Mouse (Mus musculus) CH12.LX (cell line): Measurements from ENCODE around the gene Mad1l1. TPM values are rescaled to one million over a fixed set of nuclear protein-coding genes. Genes with fewer than 3 reads are reported as not detected.

Experiments
- DNase-seq: peaks from one replicate; pipeline ENCODE4 v3.0.0-alpha.2; 2013; ENCODE audit errors: extremely low read depth
- H3K27ac ChIP-seq: 2 replicates; pipeline ENCODE4 v1.5.1; 2012; ENCODE audit warnings: low read depth, mild to moderate bottlenecking, control low read depth, moderate library complexity; ENCODE audit not compliant: insufficient read depth
- H3K27me3 ChIP-seq: replicated peaks from 2 replicates; pipeline ENCODE3; 2012; ENCODE audit warnings: inconsistent platforms
- H3K36me3 ChIP-seq, 2 experiments: replicated peaks in 1 of 2; 2 replicates each; pipeline versions ENCODE3 to v1.6.1; 2012; ENCODE audit warnings: inconsistent platforms in 1 of 2, low read length in 1 of 2, mild to moderate bottlenecking in 1 of 2, mixed read lengths in 1 of 2, moderate library complexity in 1 of 2; ENCODE audit not compliant: control insufficient read depth in 1 of 2, insufficient read depth in 1 of 2
- H3K4me1 ChIP-seq, 2 experiments: 2 replicates each; pipeline ENCODE4 v1.6.1; 2012; ENCODE audit warnings: inconsistent platforms in 1 of 2, moderate library complexity in 1 of 2; ENCODE audit not compliant: insufficient read depth in 2 of 2, control insufficient read depth in 1 of 2
- H3K4me2 ChIP-seq: 2 replicates; pipeline ENCODE4 v1.6.1; 2012; ENCODE audit warnings: low read depth, mild to moderate bottlenecking, control low read depth; ENCODE audit not compliant: poor library complexity, insufficient read depth, severe bottlenecking
- H3K4me3 ChIP-seq, 3 experiments: fragments of 150-350 bp in 1 of 3; sonication (generic) in 1 of 3; replicated peaks in 1 of 3; 2 replicates each; pipeline versions ENCODE3 to v1.5.1; 2011 to 2012; ENCODE audit warnings: low read depth in 2 of 3, low read length in 2 of 3, mild to moderate bottlenecking in 2 of 3, moderate library complexity in 2 of 3, control low read depth in 1 of 3, improper control_type of control experiment in 1 of 3, inconsistent platforms in 1 of 3, mixed read lengths in 1 of 3; ENCODE audit not compliant: poor library complexity in 1 of 3
- H3K79me2 ChIP-seq: replicated peaks from 2 replicates; pipeline ENCODE4 v1.6.1; 2012; ENCODE audit warnings: mild to moderate bottlenecking, moderate library complexity; ENCODE audit not compliant: control insufficient read depth, poor library complexity, insufficient read depth, severe bottlenecking; ENCODE audit errors: extremely low read depth
- H3K9ac ChIP-seq: 2 replicates; pipeline ENCODE4 v1.6.1; 2012; ENCODE audit warnings: low read depth, mild to moderate bottlenecking, control low read depth, moderate library complexity; ENCODE audit not compliant: insufficient read depth
- H3K9me3 ChIP-seq: replicated peaks from 2 replicates; pipeline ENCODE3; 2012; ENCODE audit warnings: low read length, inconsistent platforms, mixed read lengths
- CHD1 ChIP-seq: IDR thresholded peaks from 2 replicates; pipeline ENCODE4 v1.6.1; 2012; ENCODE audit warnings: low read depth, low read length, improper control_type of control experiment, inconsistent platforms
- CTCF ChIP-seq, 2 experiments: IDR thresholded peaks in 1 of 2; conservative IDR thresholded peaks in 1 of 2; 2 replicates each; pipeline ENCODE4 v1.5.1; 2011 to 2012; ENCODE audit warnings: low read depth in 2 of 2, low read length in 2 of 2, improper control_type of control experiment in 1 of 2, inconsistent platforms in 1 of 2, mild to moderate bottlenecking in 1 of 2, moderate library complexity in 1 of 2
- E2F4 ChIP-seq: IDR thresholded peaks from 2 replicates; pipeline ENCODE4 v1.6.1; 2011; ENCODE audit warnings: low read depth, low read length, improper control_type of control experiment; ENCODE audit not compliant: insufficient replicate concordance
- ETS1 ChIP-seq: conservative IDR thresholded peaks from 2 replicates; pipeline ENCODE4 v1.6.1; 2012; ENCODE audit warnings: low read depth, mild to moderate bottlenecking, inconsistent platforms, low read length, improper control_type of control experiment, moderate library complexity
- GABPA ChIP-seq: IDR thresholded peaks from 2 replicates; pipeline ENCODE4 v1.6.1; 2012; ENCODE audit warnings: low read depth, low read length, improper control_type of control experiment, inconsistent platforms; ENCODE audit not compliant: insufficient replicate concordance
- HCFC1 ChIP-seq: IDR thresholded peaks from 2 replicates; pipeline ENCODE4 v1.6.1; 2012; ENCODE audit warnings: low read depth, mild to moderate bottlenecking, inconsistent platforms, low read length, improper control_type of control experiment
- KAT2A ChIP-seq: IDR thresholded peaks from 2 replicates; pipeline ENCODE4 v1.6.1; 2012; ENCODE audit warnings: low read length, improper control_type of control experiment, inconsistent platforms; ENCODE audit not compliant: insufficient replicate concordance
- MXI1 ChIP-seq: IDR thresholded peaks from 2 replicates; pipeline ENCODE4 v1.6.1; 2011; ENCODE audit warnings: mild to moderate bottlenecking, low read depth, low read length, improper control_type of control experiment
- RAD21 ChIP-seq: IDR thresholded peaks from 2 replicates; pipeline ENCODE4 v1.6.1; 2011; ENCODE audit warnings: low read depth, mild to moderate bottlenecking, low read length, improper control_type of control experiment, moderate library complexity
- SMC3 ChIP-seq: IDR thresholded peaks from 2 replicates; pipeline ENCODE4 v1.6.1; 2011; ENCODE audit warnings: low read depth, low read length, improper control_type of control experiment
- TCF12 ChIP-seq: IDR thresholded peaks from 2 replicates; pipeline ENCODE4 v1.6.1; 2014; ENCODE audit warnings: low read depth, mild to moderate bottlenecking, inconsistent platforms, low read length, improper control_type of control experiment
- UBTF ChIP-seq: IDR thresholded peaks from 2 replicates; pipeline ENCODE4 v1.6.1; 2012; ENCODE audit warnings: low read depth, mild to moderate bottlenecking, inconsistent platforms, low read length, improper control_type of control experiment, moderate library complexity
- ZC3H11A ChIP-seq: IDR thresholded peaks from 2 replicates; pipeline ENCODE4 v1.6.1; 2012; ENCODE audit warnings: low read depth, mild to moderate bottlenecking, inconsistent platforms, low read length, improper control_type of control experiment
- dilution Hi-C: fragments of 300-500 bp; cut with MboI; formaldehyde crosslinking; loops from 2 replicates; pipeline ENCODE4 v1.14.3; 2020; ENCODE audit warnings: low sequenced_read_pairs; ENCODE audit not compliant: extremely low pct_unique_long_range_greater_than_20kb, extremely low pct_ligation_motif_present
- in situ Hi-C: fragments of 300-500 bp; cut with MboI; formaldehyde crosslinking; loops from 3 replicates; pipeline ENCODE4 v1.14.3; 2019; ENCODE audit warnings: low sequenced_read_pairs, low pct_ligation_motif_present, low pct_unique_long_range_greater_than_20kb, mixed read lengths
- polyA plus RNA-seq: library from polyadenylated mRNA; unstranded; fragments of >175 nt; gene quantifications from 2 replicates; pipeline ENCODE4 v1.2.1, GENCODE M21; 2012; ENCODE audit warnings: low read depth; ENCODE audit not compliant: insufficient read length
- total RNA-seq, 2 experiments: library from RNA; depleted of rRNA; stranded (reverse); fragments of 300-350 nt in 1 of 2; fragments of >200 nt in 1 of 2; gene quantifications; 2 replicates each; pipeline ENCODE4 v1.2.3; 2012 to 2014

Gene Mad1l1
- total and polyA plus RNA-seq, 3 experiments, result 24.8 to 45.6 (median 28.9) TPM

- Histone ChIP-seq H3K9me3 (no peaks in the 10 kb centered on the region), H3K4me1 (peaks cover 8 to 31% of the 10 kb centered on the region in 2 experiments; a peak in 3 of 4 replicates), H3K9ac (no peak overlapping the region), H3K27ac (no peak overlapping the region), H3K4me2 (no peak overlapping the region), H3K36me3 (peaks cover 0 to 56% of the 10 kb centered on the region in 2 experiments), H3K79me2 (no peaks in the 10 kb centered on the region), H3K4me3 (no peak overlapping the region)
- in situ Hi-C loops, result no loop called here
- no peak for DNase-seq
- no peak for TF ChIP-seq RAD21
- TF ChIP-seq, all 38 proteins: peak for 0
- H3K27me3 ChIP-seq, result no peaks in the 10 kb centered on the region
- dilution Hi-C loops, result no loop called here
These were observed 295.0 kb downstream of the Mad1l1 start for GRCm38 (mm10) chr5:140026366-140026765.

GRCm38 (mm10) chr5:140025301-140025700 lies 296.1 kb downstream of the Mad1l1 start:
- Histone ChIP-seq H3K9me3 (no peaks in the 10 kb centered on the region), H3K4me2 (no peak overlapping the region), H3K36me3 (peaks cover 0 to 56% of the 10 kb centered on the region in 2 experiments), H3K79me2 (no peaks in the 10 kb centered on the region), H3K4me3 (no peak overlapping the region), H3K4me1 (peaks cover 8 to 38% of the 10 kb centered on the region in 2 experiments; a peak in 3 of 4 replicates), H3K27ac (no peak overlapping the region), H3K27me3 (no peaks in the 10 kb centered on the region), H3K9ac (no peak overlapping the region)
- in situ Hi-C loops (no loop called here), dilution Hi-C loops (no loop called here)
- TF ChIP-seq E2F4 (no peak), ZC3H11A (no peak), CTCF (conservative IDR thresholded peaks at IDR 0.05 in 1 of 2, IDR thresholded peaks at IDR 0.05 in 1 of 2; ENCODE audit: low read depth in 2 of 2, low read length in 2 of 2) (no peak), UBTF (no peak)
- DNase-seq, result no peak

- TF ChIP-seq SMC3 (no peak), MXI1 (no peak), UBTF (no peak), GABPA (no peak), HCFC1 (no peak), TCF12 (no peak), KAT2A (no peak), ETS1 (no peak), RAD21 (no peak), CHD1 (no peak)
- Histone ChIP-seq H3K27me3 (no peaks in the 10 kb centered on the region), H3K27ac (no peak overlapping the region), H3K4me2 (no peak overlapping the region), H3K4me1 (peaks cover 8 to 38% of the 10 kb centered on the region in 2 experiments; a peak in 3 of 4 replicates), H3K79me2 (no peaks in the 10 kb centered on the region), H3K9ac (no peak overlapping the region), H3K36me3 (peaks cover 0 to 56% of the 10 kb centered on the region in 2 experiments), H3K9me3 (no peaks in the 10 kb centered on the region), H3K4me3 (no peak overlapping the region)
- dilution Hi-C loops, result no loop called here
- no peak for DNase-seq
- in situ Hi-C loops, result no loop called here
These were observed 297.3 kb downstream of the Mad1l1 start for GRCm38 (mm10) chr5:140023941-140024500.
